Mouse (Mus musculus) MEL (cell line): Measurements from ENCODE around the gene Mtmr10. TPM values are rescaled to one million over a fixed set of nuclear protein-coding genes. Genes with fewer than 3 reads are reported as not detected.

ENCODE experiments used
- DNase-seq: peaks from one replicate; pipeline ENCODE4 v3.0.0; 2011; ENCODE audit warnings: low read depth, low spot score
- H3K27ac ChIP-seq: 2 replicates; pipeline ENCODE4 v1.5.1; 2012; ENCODE audit warnings: low read depth, mild to moderate bottlenecking, control low read depth, low read length, moderate library complexity; ENCODE audit not compliant: control insufficient read depth
- H3K27me3 ChIP-seq, 2 experiments: fragments of 150-350 bp in 1 of 2; sonication (generic) in 1 of 2; 2 replicates each; pipeline ENCODE4 v1.6.1; 2012; ENCODE audit warnings: low read length in 2 of 2, mild to moderate bottlenecking in 2 of 2, improper control_type of control experiment in 1 of 2, moderate library complexity in 1 of 2; ENCODE audit not compliant: insufficient read depth in 2 of 2, control insufficient read depth in 1 of 2
- H3K36me3 ChIP-seq, 2 experiments: 2 replicates each; pipeline ENCODE4 v1.6.1; 2012 to 2014; ENCODE audit warnings: low read length in 2 of 2, improper control_type of control experiment in 1 of 2, inconsistent platforms in 1 of 2, mild to moderate bottlenecking in 1 of 2; ENCODE audit not compliant: insufficient read depth in 2 of 2, control insufficient read depth in 1 of 2
- H3K4me1 ChIP-seq, 2 experiments: fragments of 150-350 bp in 1 of 2; sonication (generic) in 1 of 2; 2 replicates each; pipeline ENCODE4 v1.6.1; 2012; ENCODE audit warnings: low read length in 2 of 2, improper control_type of control experiment in 1 of 2, mild to moderate bottlenecking in 1 of 2; ENCODE audit not compliant: insufficient read depth in 2 of 2, control insufficient read depth in 1 of 2
- H3K4me3 ChIP-seq, 2 experiments: fragments of 150-350 bp in 1 of 2; sonication (generic) in 1 of 2; 2 replicates each; pipeline ENCODE4 v1.5.1; 2012; ENCODE audit warnings: low read depth in 2 of 2, low read length in 2 of 2, mild to moderate bottlenecking in 2 of 2, moderate library complexity in 2 of 2, control low read depth in 1 of 2, improper control_type of control experiment in 1 of 2; ENCODE audit not compliant: control insufficient read depth in 1 of 2, insufficient read depth in 1 of 2
- H3K79me2 ChIP-seq: 2 replicates; pipeline ENCODE4 v1.6.1; 2012; ENCODE audit warnings: mild to moderate bottlenecking, low read length, moderate library complexity; ENCODE audit not compliant: control insufficient read depth, poor library complexity, insufficient read depth
- H3K9ac ChIP-seq: 2 replicates; pipeline ENCODE4 v1.6.1; 2012; ENCODE audit warnings: low read depth, mild to moderate bottlenecking, control low read depth, low read length, moderate library complexity; ENCODE audit not compliant: control insufficient read depth, poor library complexity, severe bottlenecking
- H3K9me3 ChIP-seq: fragments of 150-350 bp; sonication (generic); replicated peaks from 2 replicates; pipeline ENCODE4 v1.6.1; 2012; ENCODE audit warnings: mild to moderate bottlenecking, low read length, improper control_type of control experiment, moderate library complexity; ENCODE audit not compliant: insufficient read depth
- BHLHE40 ChIP-seq: IDR thresholded peaks from 2 replicates; pipeline ENCODE4 v1.6.1; 2012; ENCODE audit warnings: low read depth, mild to moderate bottlenecking, inconsistent platforms, low read length, improper control_type of control experiment, borderline replicate concordance
- CHD2 ChIP-seq: IDR thresholded peaks from 2 replicates; pipeline ENCODE4 v1.6.1; 2011; ENCODE audit warnings: low read length, improper control_type of control experiment
- CTCF ChIP-seq, 3 experiments: IDR thresholded peaks in 2 of 3; conservative IDR thresholded peaks in 1 of 3; 2 replicates each; pipeline ENCODE4 v1.5.1; 2011 to 2012; ENCODE audit warnings: low read length in 3 of 3, low read depth in 2 of 3, mild to moderate bottlenecking in 2 of 3, improper control_type of control experiment in 1 of 3, inconsistent platforms in 1 of 3, mixed read lengths in 1 of 3, moderate library complexity in 1 of 3; ENCODE audit not compliant: control insufficient read depth in 1 of 3, insufficient read depth in 1 of 3, poor library complexity in 1 of 3, severe bottlenecking in 1 of 3
- ETS1 ChIP-seq: IDR thresholded peaks from 2 replicates; pipeline ENCODE4 v1.6.1; 2012; ENCODE audit warnings: low read depth, mild to moderate bottlenecking, inconsistent platforms, low read length, improper control_type of control experiment, moderate library complexity
- HCFC1 ChIP-seq: IDR thresholded peaks from 2 replicates; pipeline ENCODE4 v1.6.1; 2012; ENCODE audit warnings: low read depth, mild to moderate bottlenecking, inconsistent platforms, low read length, improper control_type of control experiment, moderate library complexity
- JUND ChIP-seq: IDR thresholded peaks from 2 replicates; pipeline ENCODE4 v1.6.1; 2011; ENCODE audit warnings: low read depth, mild to moderate bottlenecking, improper control_type of control experiment, low read length
- MAZ ChIP-seq: IDR thresholded peaks from 2 replicates; pipeline ENCODE4 v1.6.1; 2012; ENCODE audit warnings: low read depth, mild to moderate bottlenecking, inconsistent platforms, low read length, improper control_type of control experiment
- NRF1 ChIP-seq: IDR thresholded peaks from 2 replicates; pipeline ENCODE4 v1.6.1; 2014; ENCODE audit warnings: low read depth, mild to moderate bottlenecking, inconsistent platforms, low read length, improper control_type of control experiment, moderate library complexity; ENCODE audit not compliant: poor library complexity, insufficient read depth, severe bottlenecking
- POLR2AphosphoS2 ChIP-seq: IDR thresholded peaks from 2 replicates; pipeline ENCODE4 v1.6.1; 2011; ENCODE audit warnings: low read length, improper control_type of control experiment
- POLR2AphosphoS5 ChIP-seq: IDR thresholded peaks from 2 replicates; pipeline ENCODE4 v1.6.1; 2012; ENCODE audit warnings: low read depth, borderline replicate concordance, mild to moderate bottlenecking, inconsistent platforms, low read length, moderate library complexity, mixed read lengths
- RCOR1 ChIP-seq: IDR thresholded peaks from 2 replicates; pipeline ENCODE4 v1.6.1; 2012; ENCODE audit warnings: low read depth, mild to moderate bottlenecking, inconsistent platforms, low read length, improper control_type of control experiment
- TAL1 ChIP-seq: IDR thresholded peaks from 2 replicates; pipeline ENCODE4 v1.6.1; 2012; ENCODE audit warnings: mild to moderate bottlenecking, inconsistent platforms, low read length, moderate library complexity, mixed read lengths
- UBTF ChIP-seq: IDR thresholded peaks from 2 replicates; pipeline ENCODE4 v1.6.1; 2012; ENCODE audit warnings: low read depth, mild to moderate bottlenecking, inconsistent platforms, low read length, improper control_type of control experiment, moderate library complexity, borderline replicate concordance; ENCODE audit not compliant: insufficient read depth
- USF1 ChIP-seq: IDR thresholded peaks from 2 replicates; pipeline ENCODE4 v1.6.1; 2014; ENCODE audit warnings: low read depth, mild to moderate bottlenecking, inconsistent platforms, low read length, improper control_type of control experiment, moderate library complexity
- ZC3H11A ChIP-seq: IDR thresholded peaks from 2 replicates; pipeline ENCODE4 v1.6.1; 2012; ENCODE audit warnings: low read depth, mild to moderate bottlenecking, inconsistent platforms, low read length, improper control_type of control experiment
- ZNF384 ChIP-seq: IDR thresholded peaks from 2 replicates; pipeline ENCODE4 v1.6.1; 2012; ENCODE audit warnings: low read depth, mild to moderate bottlenecking, inconsistent platforms, low read length, improper control_type of control experiment
- polyA plus RNA-seq, 2 experiments: library from polyadenylated mRNA; stranded (reverse) in 1 of 2; unstranded in 1 of 2; fragments of >175 nt in 1 of 2; fragments of >200 nt in 1 of 2; gene quantifications; 2 replicates each; pipeline versions ENCODE4 v1.2.1 to v1.2.4; 2012; ENCODE audit warnings: low replicate concordance in 2 of 2, low read depth in 1 of 2; ENCODE audit not compliant: insufficient read length in 2 of 2, insufficient read depth in 1 of 2, missing spikeins in 1 of 2
- total RNA-seq: library from RNA; depleted of rRNA; stranded (reverse); fragments of 300-350 nt; gene quantifications from 2 replicates; pipeline ENCODE4 v1.2.3, GENCODE M21; 2012

Mtmr10 gene
- total and polyA plus RNA-seq, 3 experiments, result 1.7 to 2.4 TPM; not detected in 1

DNA sequence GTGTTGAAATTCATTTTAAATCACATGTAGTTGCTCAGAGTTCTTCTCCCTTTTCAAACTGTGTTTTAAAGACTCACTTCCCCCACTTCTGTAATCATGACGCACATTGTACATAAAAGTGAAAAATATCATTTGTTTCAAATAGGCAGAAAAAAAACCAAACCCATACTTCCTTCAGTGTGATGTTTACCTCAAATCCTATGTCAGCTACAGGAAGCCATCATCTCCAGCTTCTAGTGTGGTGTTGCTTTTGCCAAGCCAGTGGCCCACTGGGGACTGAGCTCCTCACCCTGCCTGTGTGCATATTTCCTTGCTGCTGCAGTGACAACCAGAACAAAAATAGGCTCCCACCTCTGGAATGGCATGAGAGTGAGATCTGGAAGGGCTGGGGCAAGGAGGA is 39.1 kb upstream of the Mtmr10 start:
- Histone ChIP-seq H3K9me3 (no peaks in the 10 kb centered on the region), H3K4me1 (no peaks in the 10 kb centered on the region), H3K4me3 (no peak overlapping the region), H3K9ac (no peak overlapping the region), H3K79me2 (no peaks in the 10 kb centered on the region), H3K27me3 (peaks cover 0 to 3% of the 10 kb centered on the region in 2 experiments; a peak in 1 of 4 replicates), H3K36me3 (no peaks in the 10 kb centered on the region), H3K27ac (no peak overlapping the region)
- no peak for DNase-seq
- TF ChIP-seq UBTF, result no peak
- no peak for TF ChIP-seq HCFC1
- TF ChIP-seq USF1, result no peak

GRCm38 (mm10) chr7:64249715-64250114 is 37.7 kb upstream of the Mtmr10 start:
- H3K36me3 ChIP-seq, result no peaks in the 10 kb centered on the region
- H3K9ac ChIP-seq, result no peak overlapping the region
- H3K79me2 ChIP-seq, result no peaks in the 10 kb centered on the region
- H3K27me3 ChIP-seq, result peaks cover 0 to 3% of the 10 kb centered on the region in 2 experiments; a peak in 1 of 4 replicates
- H3K9me3 ChIP-seq, result no peaks in the 10 kb centered on the region
- TF ChIP-seq USF1 (no peak), MAZ (no peak), CHD2 (no peak), HCFC1 (no peak), CTCF (IDR thresholded peaks at IDR 0.05 in 2 of 3, conservative IDR thresholded peaks at IDR 0.05 in 1 of 3; ENCODE audit: control insufficient read depth in 1 of 3, insufficient read depth in 1 of 3, low read depth in 2 of 3, low read length in 3 of 3, poor library complexity in 1 of 3, severe bottlenecking in 1 of 3) (no peak), ZNF384 (no peak), NRF1 (no peak), ETS1 (no peak), RCOR1 (no peak), JUND (no peak), BHLHE40 (no peak), ZC3H11A (no peak), TAL1 (no peak), POLR2AphosphoS5 (no peak), UBTF (no peak), POLR2AphosphoS2 (no peak)
- TF ChIP-seq, all 39 proteins: peak for 0
- Histone ChIP-seq H3K4me1 (no peaks in the 10 kb centered on the region), H3K4me3 (no peak overlapping the region), H3K27ac (no peak overlapping the region)
- DNase-seq, result peak; percentile 6
